Mouse (Mus musculus): ENCODE measurements at regions not wholly inside any gene's neighbourhood (a gene's known extent, or its start where the extent isn't known, plus 50 kb on each side); places are given as distances from the start of the nearest gene placed in this dataset.

GRCm38 (mm10) chr10:87715874-87716600 is 142.0 kb upstream of the Igf1 start:
- TF ChIP-seq CTCF (IDR thresholded peaks at IDR 0.05) (no peak), EP300 (IDR thresholded peaks at IDR 0.05) (no peak)
